Mouse (Mus musculus) gonadal fat pad, adult 2 months (tissue): ENCODE measurements around the gene Tbc1d30. TPM values are rescaled to one million over a fixed set of nuclear protein-coding genes. Genes with fewer than 3 reads are reported as not detected.

ENCODE experiments used
- DNase-seq: peaks from one replicate; pipeline ENCODE4 v3.0.0-alpha.2; 2012; ENCODE audit warnings: low read depth
- polyA plus RNA-seq: library from polyadenylated mRNA; depleted of rRNA; stranded (reverse); fragments of >200 nt; gene quantifications from 2 replicates; pipeline ENCODE4 v1.2.3, GENCODE M21; 2012; rRNA removed

Tbc1d30 gene
- polyA plus RNA-seq, 1 experiment: 7.3 TPM

DNA sequence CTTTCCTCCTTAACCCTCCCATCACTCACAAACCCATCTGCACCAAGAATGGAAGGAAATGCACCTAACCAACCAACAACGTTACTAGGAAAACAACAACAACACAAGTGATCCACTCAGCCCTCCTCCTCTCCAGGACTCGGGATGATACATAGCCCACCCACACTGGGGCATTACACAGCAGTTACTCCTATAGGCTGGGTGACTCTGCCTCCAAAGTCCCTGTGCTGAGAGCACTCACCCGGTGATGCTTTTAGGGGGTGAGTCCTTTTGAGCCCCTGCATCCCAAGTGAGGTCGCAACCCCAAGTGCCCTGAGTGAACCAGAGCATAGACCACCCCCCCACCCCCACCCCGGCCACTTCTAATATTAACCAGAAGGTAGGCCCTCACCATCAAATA, 123.7 kb downstream of the Tbc1d30 start:
- DNase-seq: no peak

- no peak for DNase-seq
Observed at GRCm38 (mm10) chr10:121225636-121226035, 125.4 kb downstream of the Tbc1d30 start.

DNA sequence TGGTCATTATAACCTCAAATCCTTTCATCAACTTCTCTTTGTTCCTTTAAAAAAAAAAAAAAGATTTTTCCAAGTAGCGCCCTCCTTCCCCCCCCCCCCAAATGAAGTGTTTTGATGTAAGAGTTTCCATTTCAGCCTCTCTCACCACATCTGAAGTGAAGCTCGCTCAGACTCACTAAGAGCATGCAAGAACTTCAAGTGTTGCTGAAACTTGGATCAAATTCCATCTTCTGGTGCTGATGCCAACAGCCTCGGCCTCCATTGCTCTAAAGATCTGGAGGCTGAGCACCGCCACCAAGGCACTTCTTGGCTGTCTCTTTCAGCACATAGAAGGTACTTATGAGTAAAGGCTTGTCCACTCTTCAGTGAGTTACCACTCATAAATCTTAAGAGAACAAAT, 128.2 kb downstream of the Tbc1d30 start:
- no peak for DNase-seq

- DNase-seq: no peak
Observed at GRCm38 (mm10) chr10:121218616-121219015, 132.5 kb downstream of the Tbc1d30 start.

DNA sequence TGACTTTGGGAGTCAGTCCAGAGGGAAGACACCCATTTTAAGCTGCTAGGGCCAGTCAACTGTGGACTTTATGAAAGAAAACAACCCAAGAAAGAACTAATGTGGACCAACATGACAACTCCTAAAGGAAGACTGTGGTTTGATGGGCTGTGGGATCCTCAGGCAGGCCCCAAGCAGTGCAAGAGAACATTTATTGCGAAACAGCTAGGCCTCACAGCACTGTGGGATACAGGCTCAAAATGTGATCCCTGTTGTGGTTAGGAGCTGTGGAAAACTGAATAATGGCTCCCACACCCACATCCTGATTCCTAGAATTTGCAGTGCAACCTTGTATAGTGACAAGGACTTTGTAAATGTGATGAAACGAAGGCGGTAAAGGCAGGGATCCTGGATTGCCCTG, 134.3 kb downstream of the Tbc1d30 start:
- DNase-seq: no peak

Other genes starting within 250 kb of the Tbc1d30 start
- gene Gns, start 13.8 kb upstream of the Tbc1d30 start, polyA plus RNA-seq: 91.2 and 161 TPM in 2 replicates
- gene Rassf3, start 125.1 kb upstream of the Tbc1d30 start, polyA plus RNA-seq: 33.3 and 37.5 TPM in 2 replicates
- gene Tbk1, start 235.5 kb upstream of the Tbc1d30 start, polyA plus RNA-seq: 15.1 and 20.3 TPM in 2 replicates